Mouse (Mus musculus) heart, postnatal 0 days (tissue): ENCODE measurements around the gene Acss3. TPM values are rescaled to one million over a fixed set of nuclear protein-coding genes. Genes with fewer than 3 reads are reported as not detected.

Source experiments
- ATAC-seq: fragments of 200-750 bp; cut with Nextera tagmentation; 2 replicates; pipeline ENCODE4 v1.8.0; 2017; ENCODE audit warnings: low read depth, moderate number of reproducible peaks, moderate library complexity; ENCODE audit not compliant: insufficient read depth
- DNase-seq: peaks from one replicate; pipeline ENCODE4 v3.0.0-alpha.2; 2016; ENCODE audit warnings: low spot score
- H3K27ac ChIP-seq: fragments of 300-500 bp; sonication (generic); 2 replicates; pipeline ENCODE4 v1.5.1; 2014; ENCODE audit warnings: low read depth, mild to moderate bottlenecking
- H3K27me3 ChIP-seq: fragments of 300-500 bp; sonication (generic); 2 replicates; pipeline ENCODE4 v1.6.1; 2014; ENCODE audit warnings: low read length, mixed read lengths; ENCODE audit not compliant: control insufficient read depth, insufficient read depth
- H3K36me3 ChIP-seq: fragments of 300-500 bp; sonication (generic); replicated peaks from 2 replicates; pipeline ENCODE4 v1.6.1; 2014; ENCODE audit warnings: low read length, mixed read lengths; ENCODE audit not compliant: control insufficient read depth, insufficient read depth
- H3K4me1 ChIP-seq: fragments of 300-500 bp; sonication (generic); 2 replicates; pipeline ENCODE4 v1.6.1; 2014; ENCODE audit warnings: antibody characterized with exemption; ENCODE audit not compliant: control insufficient read depth, insufficient read depth
- H3K4me2 ChIP-seq: fragments of 300-500 bp; sonication (generic); 2 replicates; pipeline ENCODE4 v1.6.1; 2014; ENCODE audit warnings: low read depth, mild to moderate bottlenecking, low read length, moderate library complexity
- H3K4me3 ChIP-seq: fragments of 300-500 bp; sonication (generic); 2 replicates; pipeline ENCODE4 v1.5.1; 2014; ENCODE audit warnings: low read depth, low read length
- H3K9ac ChIP-seq: fragments of 300-500 bp; sonication (generic); replicated peaks from 2 replicates; pipeline ENCODE4 v1.6.1; 2014; ENCODE audit warnings: low read depth, low read length, mixed read lengths
- H3K9me3 ChIP-seq: fragments of 300-500 bp; sonication (generic); replicated peaks from 2 replicates; pipeline ENCODE4 v1.6.1; 2016; ENCODE audit warnings: low read length; ENCODE audit not compliant: control insufficient read depth
- CTCF ChIP-seq: IDR thresholded peaks from 2 replicates; pipeline ENCODE4 v1.5.1; 2016; ENCODE audit warnings: antibody characterized with exemption, control low read depth, low read depth
- EP300 ChIP-seq: IDR thresholded peaks from 2 replicates; pipeline ENCODE4 v1.6.1; 2016; ENCODE audit warnings: antibody characterized with exemption, low read depth
- WGBS: fragments of 180-500 bp; shearing (Covaris S2); extraction: QIAGEN DNeasy Blood & Tissue Kit; methylation state at CpG from one replicate; pipeline ENCODE4 v1.1.7; 2014; 5-methylcytosine and 5-hydroxymethylcytosine counted together
- polyA plus RNA-seq: library from polyadenylated mRNA; unstranded; fragments of >200 nt; fragmentation: Nextera tagmentation; extraction: Ambion mirVana; gene quantifications from 2 replicates; pipeline ENCODE4 v1.2.1, GENCODE M21; 2015
- total RNA-seq: library from RNA; depleted of rRNA; stranded (reverse); fragments of >200 nt; gene quantifications from 2 replicates; pipeline ENCODE4 v1.2.3, GENCODE M21; 2014; ENCODE audit warnings: low replicate concordance; rRNA removed

Gene Acss3
- total RNA-seq: 3.4 and 5.7 TPM in 2 replicates
- 3.7 and 4.9 TPM in 2 replicates for polyA plus RNA-seq

DNA sequence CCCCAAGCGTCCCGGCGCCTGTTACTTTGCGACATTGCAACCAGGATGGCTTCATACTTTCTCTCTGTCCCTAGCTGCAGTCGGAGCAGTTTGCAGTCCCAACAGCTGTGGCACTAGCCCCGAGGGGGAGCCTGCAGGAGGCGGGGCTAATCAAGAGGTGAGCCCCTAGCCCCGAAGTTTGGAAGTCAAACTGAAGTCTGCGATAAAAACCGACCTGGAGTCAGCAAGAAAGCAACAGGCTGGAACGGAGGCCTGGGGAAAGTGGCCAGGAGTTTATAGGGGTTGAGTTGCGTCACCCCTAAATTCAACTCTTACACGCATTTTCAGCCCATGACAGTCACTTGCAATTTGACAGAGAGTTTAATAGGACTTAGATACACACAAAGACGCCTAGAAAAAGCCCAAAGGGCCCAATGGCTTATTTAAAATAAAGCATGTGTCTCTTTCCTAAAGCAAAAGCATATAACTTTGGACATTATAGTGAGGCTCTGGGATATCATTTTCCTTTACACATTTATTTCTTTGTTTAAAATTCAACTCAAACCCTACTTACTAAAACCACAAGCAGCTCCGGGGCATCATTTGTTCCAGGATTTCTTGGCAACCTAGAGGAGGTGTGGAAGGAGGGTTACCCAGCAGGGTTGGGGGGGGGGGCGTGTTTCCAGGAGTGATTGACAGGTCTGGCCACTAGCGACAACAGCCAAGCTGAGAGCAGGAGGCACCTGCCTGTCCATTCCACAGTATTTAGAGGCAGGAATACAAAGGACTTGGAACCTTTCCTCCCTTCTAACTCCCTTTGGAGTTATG, at the start of gene Acss3:
TSS of gene Acss3 (minus strand) at position 140 of the 807 bp plus-strand sequence.
- TF ChIP-seq EP300 (no peak), CTCF (peak; percentile 7; the same call in 1 of the 2 replicates)

DNA sequence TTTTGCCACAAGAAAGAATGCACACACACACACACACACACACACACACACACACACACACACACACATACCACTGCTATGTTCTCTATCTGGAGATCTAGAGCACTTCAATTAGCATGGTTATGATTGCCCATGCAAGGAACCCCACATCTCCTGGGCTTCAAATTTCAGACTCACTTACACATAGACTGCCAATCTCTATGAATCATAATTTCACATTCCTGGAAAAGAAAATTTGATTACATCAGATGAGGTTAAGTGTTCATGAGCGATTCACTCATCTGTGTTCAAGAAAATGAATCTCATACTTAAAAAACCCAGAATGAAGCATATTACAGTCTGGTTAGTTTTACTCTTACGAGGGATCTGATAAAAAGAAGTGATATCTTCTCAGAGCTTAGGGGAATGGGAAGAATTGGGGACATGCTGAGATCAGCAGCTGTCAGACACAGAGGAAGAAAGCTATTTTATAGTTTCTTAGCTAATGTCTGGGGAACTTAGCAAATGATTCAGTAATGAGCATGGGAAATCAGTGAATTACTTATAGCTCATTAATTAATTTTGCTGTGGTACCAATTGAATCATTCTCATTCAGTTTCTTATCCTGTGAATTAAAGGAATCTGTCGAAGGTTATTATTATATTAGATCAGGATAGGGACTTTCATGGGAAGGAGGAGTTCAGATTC, 48.7 kb upstream of the Acss3 start:
- H3K36me3 ChIP-seq: no peaks in the 10 kb centered on the region
- no peak overlapping the region for H3K4me3 ChIP-seq
- no peak overlapping the region for H3K4me2 ChIP-seq
- H3K9ac ChIP-seq: no peak overlapping the region
- H3K27me3 ChIP-seq: no peaks in the 10 kb centered on the region
- H3K9me3 ChIP-seq: no peaks in the 10 kb centered on the region
- DNase-seq (no peak), ATAC-seq (no peak)
- 64% methylated on average over 3 of the region's 3 CpGs for WGBS
- H3K4me1 ChIP-seq: no peaks in the 10 kb centered on the region
- TF ChIP-seq CTCF (no peak), EP300 (no peak)
- H3K27ac ChIP-seq: no peak overlapping the region

More for the DNA sequence above, at the start of gene Acss3:
- Histone ChIP-seq H3K9me3 (no peaks in the 10 kb centered on the region), H3K9ac (peak within 1 kb of the TSS; percentile 69), H3K4me2 (peak within 1 kb of the TSS; percentile 73), H3K27me3 (no peaks in the 10 kb centered on the region), H3K36me3 (no peaks in the 10 kb centered on the region), H3K4me3 (peak within 1 kb of the TSS; percentile 71), H3K4me1 (0 out of 2 replicates have a peak, but pooled peaks cover 5% of the 10 kb centered on the region), H3K27ac (peak within 1 kb of the TSS; percentile 72)
- DNase-seq (peak; percentile 75), ATAC-seq (peak; percentile 93)
- WGBS: 5% methylated on average over 17 of the region's 17 CpGs

DNA sequence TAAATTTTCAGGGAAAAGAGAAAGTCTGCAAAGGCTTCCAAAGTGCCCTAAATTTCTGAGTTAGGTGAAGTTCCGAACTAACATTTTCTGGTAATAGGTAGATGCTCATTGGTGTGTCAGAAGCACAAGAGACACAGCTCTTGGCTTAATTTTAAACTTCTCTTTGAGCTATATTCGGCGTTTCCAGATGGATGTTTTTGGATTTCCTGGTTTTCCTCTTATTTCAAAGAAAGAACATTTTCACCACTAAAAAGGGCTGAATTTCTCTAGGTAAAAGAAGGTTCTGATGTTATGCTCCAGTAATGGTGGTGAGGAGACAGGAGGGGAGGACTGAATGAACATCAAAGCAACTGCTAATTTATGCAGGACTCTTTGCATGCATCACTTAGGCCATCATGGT, 43.0 kb upstream of the Acss3 start:
- DNase-seq: no peak
- no peaks in the 10 kb centered on the region for H3K9me3 ChIP-seq
- no peak for TF ChIP-seq CTCF
- TF ChIP-seq EP300: no peak
- no peak overlapping the region for H3K9ac ChIP-seq
- H3K4me2 ChIP-seq: no peak overlapping the region
- no peaks in the 10 kb centered on the region for H3K4me1 ChIP-seq
- no peak for ATAC-seq
- H3K27ac ChIP-seq: no peak overlapping the region
- H3K4me3 ChIP-seq: no peak overlapping the region
- H3K36me3 ChIP-seq: no peaks in the 10 kb centered on the region
- H3K27me3 ChIP-seq: no peaks in the 10 kb centered on the region
- WGBS: 83% methylated on average over 3 of the region's 3 CpGs

- no peak for ATAC-seq
- WGBS: 71% methylated on average over 1 of the region's 1 CpGs
Observed at GRCm38 (mm10) chr10:107148759-107149158, 25.3 kb upstream of the Acss3 start.

DNA sequence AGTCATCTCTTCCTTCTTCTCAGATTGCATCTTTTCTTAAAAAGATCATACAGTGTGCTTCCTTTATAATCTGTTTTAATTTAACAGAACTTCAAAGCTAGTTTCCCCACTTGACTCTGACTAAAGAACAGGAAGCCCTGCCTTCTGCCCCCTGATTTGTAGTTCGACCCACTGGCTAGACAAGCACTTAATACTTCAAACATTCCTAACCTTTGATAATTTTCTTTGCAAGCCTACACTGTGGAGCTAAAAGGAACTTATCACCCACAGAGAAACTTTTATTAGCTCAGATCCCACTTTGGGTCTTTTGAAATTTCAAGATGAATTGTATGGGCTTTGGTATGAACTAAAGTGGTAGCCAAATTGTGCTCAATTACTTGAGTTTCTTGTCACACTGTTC, 20.5 kb upstream of the Acss3 start:
- Histone ChIP-seq H3K9me3 (no peaks in the 10 kb centered on the region), H3K27me3 (no peaks in the 10 kb centered on the region), H3K4me3 (no peak overlapping the region), H3K27ac (no peak overlapping the region), H3K4me1 (no peaks in the 10 kb centered on the region), H3K36me3 (no peaks in the 10 kb centered on the region), H3K4me2 (no peak overlapping the region), H3K9ac (no peak overlapping the region)
- TF ChIP-seq EP300 (no peak), CTCF (no peak)
- DNase-seq (no peak), ATAC-seq (no peak)
- WGBS: 27% methylated on average over 1 of the region's 1 CpGs

More at GRCm38 (mm10) chr10:107148759-107149158, 25.3 kb upstream of the Acss3 start:
- H3K9ac ChIP-seq: no peak overlapping the region
- H3K27me3 ChIP-seq: no peaks in the 10 kb centered on the region
- no peak overlapping the region for H3K27ac ChIP-seq
- no peak overlapping the region for H3K4me2 ChIP-seq
- H3K4me3 ChIP-seq: no peak overlapping the region
- H3K36me3 ChIP-seq: no peaks in the 10 kb centered on the region
- no peaks in the 10 kb centered on the region for H3K4me1 ChIP-seq
- H3K9me3 ChIP-seq: 0 out of 2 replicates have a peak, but pooled peaks cover 4% of the 10 kb centered on the region
- no peak for DNase-seq
- TF ChIP-seq CTCF (no peak), EP300 (no peak)
